Mouse (Mus musculus): ENCODE measurements around the gene Stambpl1.
A peak's percentile ranks its signal among the peaks of the same experiment; 100 is the strongest.

Stambpl1 gene

DNA sequence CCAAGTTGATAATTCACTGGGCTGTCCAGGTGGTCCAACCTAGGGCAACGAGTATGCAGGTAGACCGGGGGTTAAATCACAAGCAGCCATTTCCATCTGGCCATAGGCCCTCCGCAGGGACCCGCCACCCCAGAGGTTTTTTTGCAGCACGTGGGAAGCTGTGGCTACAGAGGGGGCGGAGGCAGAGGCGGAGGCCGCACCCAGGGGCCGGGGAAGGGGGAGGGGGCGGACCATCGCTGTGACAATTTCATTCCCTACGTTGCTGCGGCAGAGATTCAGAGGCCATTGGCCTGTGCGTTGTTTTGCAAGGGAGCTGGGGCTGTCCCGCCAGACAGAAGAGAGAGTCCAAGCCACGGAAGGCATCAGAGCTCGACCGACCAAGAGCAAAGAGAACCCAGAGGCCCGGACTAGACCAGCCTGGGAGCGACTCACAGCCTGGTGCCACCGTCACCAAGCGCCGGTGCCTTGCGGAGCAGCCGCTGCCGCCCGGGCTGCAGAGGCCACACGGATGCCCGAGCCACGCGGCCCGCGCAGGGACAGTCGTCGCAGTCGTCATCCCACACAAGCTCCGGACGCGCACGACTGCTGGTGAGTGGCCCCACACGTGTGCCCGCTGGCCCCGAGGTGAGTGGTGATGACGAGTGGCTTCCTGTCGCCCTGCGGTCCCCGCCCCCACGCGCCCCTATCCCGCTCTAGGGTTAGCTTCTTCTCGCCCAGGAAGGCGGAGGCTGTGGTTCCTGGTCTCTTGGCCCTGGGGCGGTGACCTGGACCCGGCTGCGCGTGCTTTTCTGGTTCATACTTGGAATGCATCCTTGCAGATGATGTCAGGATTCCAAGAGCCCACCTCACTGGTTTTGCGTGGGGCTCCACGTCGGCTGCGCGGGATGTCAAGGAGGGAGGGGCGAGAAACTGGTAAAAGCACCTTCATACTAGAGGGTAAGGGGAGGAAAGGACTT, at the start of gene Stambpl1:
Gene Stambpl1, plus strand, starts transcription at position 222 of the 956 bp plus-strand sequence.
- DNase-seq (ENCODE audit: low spot score): peak; percentile 39

DNA sequence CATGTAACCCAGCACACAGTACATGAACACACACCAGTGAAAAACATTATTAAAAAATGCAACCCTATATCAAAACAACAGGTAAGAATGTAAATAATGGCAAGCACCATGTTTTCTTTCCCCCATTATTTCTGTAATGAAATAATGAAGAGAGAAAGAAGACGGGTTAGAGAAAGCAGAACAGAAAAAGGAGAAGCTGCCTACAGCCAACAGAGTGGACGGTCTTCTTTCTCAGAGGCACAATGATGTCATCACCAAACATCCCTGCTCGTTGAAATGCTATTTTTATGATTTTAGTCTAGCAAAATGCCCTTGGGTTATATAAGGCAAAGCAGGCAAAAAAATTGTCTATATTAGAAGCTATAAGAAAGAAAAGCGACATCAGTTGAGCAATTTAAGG, 43.6 kb upstream of the Stambpl1 start:
- no peak for DNase-seq (ENCODE audit: low spot score)

DNA sequence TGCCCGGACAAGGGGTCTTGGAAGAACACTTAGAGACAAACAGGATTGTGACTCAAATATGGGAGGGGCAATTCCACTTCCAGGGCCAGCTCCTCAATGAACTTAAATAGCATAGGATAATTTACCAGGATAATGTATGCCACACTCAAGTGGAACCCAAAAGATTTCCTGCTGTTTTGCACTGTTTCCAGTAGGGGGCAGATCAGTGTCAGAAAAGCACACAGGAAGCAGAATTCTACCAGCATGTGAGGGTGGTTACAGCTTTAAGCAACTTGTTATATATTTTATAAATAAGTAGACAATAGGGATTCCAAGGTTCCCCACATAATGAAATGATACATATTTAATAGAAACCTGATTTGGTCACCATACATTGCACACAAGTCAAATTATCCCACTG, 40.1 kb upstream of the Stambpl1 start:
- no peak for DNase-seq (ENCODE audit: low spot score)

DNA sequence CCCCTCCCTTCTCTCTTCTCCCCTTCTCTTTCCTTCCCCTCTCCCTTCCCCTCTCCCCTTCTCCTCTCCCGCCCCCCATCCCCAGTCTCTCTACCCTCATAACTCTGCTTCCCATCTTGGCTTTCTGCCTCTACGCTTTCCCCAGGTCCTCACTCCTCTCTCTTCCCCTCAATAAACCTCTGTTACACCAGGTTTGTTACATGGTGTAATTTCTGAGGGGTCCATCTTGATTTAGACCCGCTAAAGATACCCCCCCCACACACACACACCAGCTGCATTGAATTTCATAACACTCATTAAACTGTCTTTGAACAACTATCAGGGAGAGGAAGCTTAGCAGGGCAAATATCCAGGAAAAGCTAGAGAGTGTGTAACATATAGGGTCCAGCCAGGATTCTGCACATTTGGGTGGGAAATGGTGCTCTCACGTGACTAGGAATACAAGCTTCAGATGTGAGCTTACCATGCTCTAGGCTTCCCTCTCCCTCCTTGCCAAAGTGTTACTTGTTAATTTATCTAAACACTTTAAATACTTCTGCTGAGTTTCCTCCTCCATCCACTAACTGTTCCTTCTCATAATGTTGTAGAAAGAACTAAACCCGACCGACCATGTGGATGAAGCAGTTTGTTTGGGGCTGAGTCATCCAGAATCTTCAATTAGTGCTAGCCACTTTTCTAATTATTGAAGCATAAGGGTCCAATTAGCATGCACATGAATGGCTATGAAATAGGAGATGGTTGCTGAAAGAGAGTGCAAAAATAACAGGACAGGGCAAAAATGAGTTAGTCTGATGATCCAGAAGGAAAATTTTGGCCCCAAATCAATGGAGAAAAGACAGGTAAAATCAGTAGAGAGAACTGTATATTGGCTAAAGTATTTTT, 38.5 kb upstream of the Stambpl1 start:
- DNase-seq (ENCODE audit: low spot score): no peak

DNA sequence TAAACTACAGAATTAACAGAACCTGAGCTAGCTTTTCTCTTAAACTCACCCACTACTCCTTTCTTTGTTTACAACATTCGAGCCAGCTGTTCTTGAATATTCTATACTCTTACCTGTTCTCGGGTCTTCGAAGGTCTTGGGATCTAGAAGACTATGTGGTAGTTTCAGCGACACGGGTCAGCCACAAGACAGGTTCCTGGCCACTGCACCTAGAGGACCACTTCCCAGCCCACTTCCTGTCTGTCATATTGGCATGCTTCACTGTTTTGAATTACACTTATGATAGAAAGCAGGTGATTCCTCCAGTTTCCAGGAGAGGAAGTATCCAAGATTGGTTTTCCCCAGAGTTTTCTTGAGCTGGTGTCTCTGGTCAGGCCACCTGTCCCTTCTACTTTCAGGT, 29.3 kb upstream of the Stambpl1 start:
- no peak for DNase-seq (ENCODE audit: low spot score)

DNA sequence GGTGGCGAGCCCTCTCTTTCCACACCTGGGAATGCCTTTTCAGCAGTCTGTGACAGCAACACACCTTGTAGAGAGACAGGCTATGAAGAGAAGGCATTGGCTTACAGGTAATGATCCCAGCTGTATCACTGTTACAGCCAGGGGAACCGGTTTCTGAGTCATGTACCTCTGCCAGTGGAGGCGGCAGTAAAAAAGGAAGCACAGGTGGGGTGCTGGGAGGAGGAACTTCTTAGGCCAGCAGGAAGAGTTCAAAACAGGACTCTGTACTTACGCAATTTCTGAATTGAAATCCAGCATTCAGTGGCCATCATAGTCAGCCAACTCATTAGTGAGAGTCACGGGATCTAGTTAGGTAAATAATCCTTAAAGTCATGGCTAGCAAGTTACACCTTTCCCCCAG, 26.1 kb upstream of the Stambpl1 start, which contains the start of gene Ankrd22:
Gene Ankrd22, minus strand, starts transcription at position 163 of the 400 bp plus-strand sequence.
- DNase-seq (ENCODE audit: low spot score): no peak

DNA sequence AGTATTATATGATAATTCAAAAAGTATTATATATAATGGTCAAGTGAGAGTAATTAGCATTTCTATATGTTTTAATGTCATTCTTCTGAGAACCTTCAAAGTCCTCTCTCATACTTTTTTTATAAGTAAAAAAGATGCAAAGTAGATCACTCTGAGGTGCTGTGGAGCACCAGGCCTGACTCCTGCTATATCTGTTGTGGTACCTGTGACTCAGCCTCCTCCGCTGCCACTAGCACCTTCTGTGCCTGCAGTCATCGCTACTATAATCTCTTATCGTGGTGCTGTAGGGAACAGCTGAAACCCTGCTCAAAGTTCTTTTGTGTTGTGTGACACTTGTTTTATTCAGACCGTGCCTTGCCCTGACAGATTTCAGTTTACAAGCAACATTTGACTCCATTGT, 25.6 kb upstream of the Stambpl1 start:
- DNase-seq (ENCODE audit: low spot score): no peak

DNA sequence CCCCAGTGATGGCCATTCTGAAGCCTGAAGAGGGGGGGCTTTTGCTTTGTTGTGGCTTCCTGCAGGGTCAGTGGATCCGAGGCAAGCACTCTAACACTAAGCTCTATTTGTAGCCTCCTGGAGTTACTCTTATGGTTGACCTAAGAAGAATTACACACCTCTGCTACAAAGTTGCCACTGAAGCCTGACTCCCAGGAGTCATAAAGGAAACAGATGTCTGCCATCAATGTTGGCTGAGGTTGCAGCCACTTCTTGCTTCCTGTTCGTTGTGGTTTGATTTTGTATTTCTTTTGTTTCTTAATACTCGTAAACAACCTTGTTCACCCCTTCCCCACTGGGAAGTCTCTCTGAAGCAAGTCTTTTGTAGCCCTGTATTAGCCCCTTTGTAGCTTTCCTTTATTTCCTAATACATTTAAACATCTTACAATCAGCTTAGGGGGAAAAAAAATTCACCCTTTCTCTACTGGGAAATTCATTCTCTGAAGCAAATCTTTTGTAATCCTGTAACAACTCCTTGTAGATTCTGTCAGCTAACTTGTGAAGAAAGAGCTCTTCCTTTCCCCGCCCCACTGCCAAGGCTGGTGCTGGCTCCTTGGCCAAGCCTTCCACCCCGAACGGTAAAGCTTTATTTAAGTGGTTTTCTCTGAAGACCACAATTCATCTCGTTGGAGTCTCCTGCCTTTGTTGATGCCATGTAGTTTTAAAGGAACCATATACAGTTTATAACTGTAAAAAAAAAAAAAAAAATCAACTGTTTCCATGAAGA, 23.9 kb upstream of the Stambpl1 start:
- no peak for DNase-seq (ENCODE audit: low spot score)

DNA sequence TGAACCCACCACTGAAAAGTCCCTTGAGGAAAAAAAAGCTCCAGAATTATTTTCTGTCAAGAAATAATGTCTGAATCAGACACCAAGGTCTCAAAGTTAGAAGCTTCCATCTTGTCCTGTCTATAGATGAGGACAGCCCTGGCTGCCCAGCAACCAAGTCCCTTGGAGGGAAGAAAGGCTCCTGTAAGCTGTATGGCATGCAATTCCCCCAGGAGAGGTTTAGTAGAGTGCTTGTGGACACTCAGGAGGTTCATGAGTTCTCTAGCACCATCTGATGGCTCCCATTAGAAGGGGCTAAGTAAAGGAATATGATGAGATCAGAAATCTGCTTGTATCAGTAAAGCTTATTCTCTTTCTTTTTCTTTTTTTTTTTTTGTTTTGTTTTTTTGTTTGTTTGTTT, 22.9 kb upstream of the Stambpl1 start:
- DNase-seq (ENCODE audit: low spot score): no peak

DNA sequence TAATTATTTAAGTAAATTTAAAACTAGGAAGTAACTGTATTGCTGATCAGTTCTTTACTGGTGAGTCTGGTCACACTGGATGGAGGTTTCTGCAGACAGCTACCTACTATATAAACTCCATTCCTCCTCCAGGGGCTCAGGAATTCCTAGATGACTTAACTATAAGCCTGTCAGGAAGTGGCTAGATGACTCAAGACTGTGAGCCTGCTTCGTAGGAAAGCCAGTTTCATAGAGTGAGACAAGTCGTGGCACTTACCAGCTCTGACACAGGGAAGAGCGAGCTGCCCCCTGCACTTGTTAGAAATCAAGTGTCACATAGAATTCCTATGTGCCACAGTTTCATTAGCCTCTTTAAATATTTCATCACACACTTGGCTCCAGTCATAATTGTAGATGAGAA, 20.9 kb upstream of the Stambpl1 start:
- no peak for DNase-seq (ENCODE audit: low spot score)

DNA sequence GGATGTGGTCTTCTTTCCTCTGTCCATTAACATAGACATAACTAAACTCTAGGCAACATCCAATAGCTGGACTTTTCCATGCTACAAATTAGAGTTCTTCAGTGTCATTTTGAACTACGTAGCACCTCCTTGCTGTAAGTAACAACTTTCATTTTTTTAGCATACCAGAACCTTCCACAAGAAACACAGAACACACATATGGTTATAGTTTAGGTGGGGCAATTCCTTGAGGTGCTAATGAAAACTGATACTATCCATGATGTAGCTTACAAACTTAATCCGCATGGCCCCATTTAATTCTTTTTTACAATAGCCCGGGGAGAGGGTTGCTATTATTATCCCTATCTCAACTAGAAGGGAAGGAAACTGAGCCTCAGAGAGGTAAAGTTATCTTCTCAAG, 18.0 kb upstream of the Stambpl1 start:
- DNase-seq (ENCODE audit: low spot score): no peak

DNA sequence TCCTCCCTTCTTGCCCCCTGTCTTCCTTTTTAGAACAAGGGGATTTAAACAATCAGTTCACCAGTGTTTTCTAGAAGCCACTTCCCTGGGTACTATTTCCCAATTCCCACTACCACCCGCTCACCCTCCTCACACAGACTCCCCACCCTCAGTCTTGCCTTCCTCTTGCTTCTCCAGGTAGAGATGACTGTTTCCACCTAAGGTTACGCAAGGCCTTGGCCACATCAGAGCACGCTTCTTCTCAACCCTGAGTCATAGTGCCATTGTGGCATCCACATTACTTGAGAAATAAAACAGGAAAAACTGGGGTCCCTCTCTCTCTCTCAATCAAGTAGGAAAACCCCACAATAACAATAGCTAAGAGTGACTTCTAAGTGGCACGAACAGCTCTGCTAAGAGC, 12.9 kb upstream of the Stambpl1 start:
- DNase-seq (ENCODE audit: low spot score): no peak

DNA sequence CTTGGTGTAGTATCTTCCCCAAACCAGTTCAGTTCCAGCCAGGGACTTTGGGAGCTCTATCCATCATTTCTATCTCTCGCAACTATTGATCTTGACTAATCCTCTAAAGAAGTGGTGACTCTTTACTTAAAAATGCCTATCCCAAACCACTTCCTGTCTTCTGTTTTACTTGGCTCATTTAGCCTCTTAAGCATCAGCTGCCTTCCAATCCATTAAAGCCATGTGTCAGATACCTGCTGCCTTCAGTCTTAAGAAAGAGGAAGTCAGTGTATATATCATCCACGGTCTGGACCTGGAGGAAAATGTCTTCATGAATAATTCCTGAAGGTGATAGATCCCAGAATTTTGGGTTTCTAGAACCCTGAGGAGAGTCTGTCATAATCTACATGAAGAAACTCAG, 11.7 kb upstream of the Stambpl1 start:
- DNase-seq (ENCODE audit: low spot score): no peak

DNA sequence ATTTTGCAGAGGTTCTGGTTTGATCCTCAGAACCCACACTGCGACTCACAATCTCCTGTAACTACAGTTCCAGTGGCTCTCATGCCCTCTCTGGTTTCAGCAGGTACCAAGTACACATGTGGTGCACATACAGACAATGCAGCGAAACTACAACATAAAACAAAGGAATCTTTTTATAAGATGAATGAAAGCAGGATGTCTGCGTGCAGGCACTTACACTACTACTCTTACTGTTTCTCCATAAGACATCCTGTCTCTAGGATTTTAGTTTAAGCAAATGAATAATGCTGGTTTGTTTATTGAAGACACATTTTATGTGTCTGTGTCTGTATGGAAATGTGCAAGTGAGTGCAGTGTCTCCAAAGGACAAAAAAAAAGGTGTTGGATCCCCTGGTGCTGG, 10.8 kb upstream of the Stambpl1 start:
- no peak for DNase-seq (ENCODE audit: low spot score)

DNA sequence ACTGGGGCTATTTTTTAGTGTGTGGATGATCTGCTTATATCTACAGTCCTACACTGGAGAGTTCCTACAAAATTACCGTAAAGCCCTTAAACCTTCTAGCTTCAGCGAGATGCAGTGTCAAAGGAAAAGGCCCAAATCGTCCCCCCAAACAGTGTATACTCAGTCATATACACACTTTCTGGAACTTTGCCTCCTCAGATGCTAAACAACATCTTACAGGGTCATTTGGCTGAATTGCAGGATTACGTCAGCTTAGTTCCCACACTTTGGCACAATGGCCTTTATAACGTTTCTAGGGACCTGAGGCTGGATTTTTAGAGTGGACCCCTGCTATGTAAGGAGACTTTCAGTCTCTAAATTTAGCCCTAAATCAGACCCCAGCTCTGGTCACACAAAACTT, 9.5 kb upstream of the Stambpl1 start:
- DNase-seq (ENCODE audit: low spot score): no peak

DNA sequence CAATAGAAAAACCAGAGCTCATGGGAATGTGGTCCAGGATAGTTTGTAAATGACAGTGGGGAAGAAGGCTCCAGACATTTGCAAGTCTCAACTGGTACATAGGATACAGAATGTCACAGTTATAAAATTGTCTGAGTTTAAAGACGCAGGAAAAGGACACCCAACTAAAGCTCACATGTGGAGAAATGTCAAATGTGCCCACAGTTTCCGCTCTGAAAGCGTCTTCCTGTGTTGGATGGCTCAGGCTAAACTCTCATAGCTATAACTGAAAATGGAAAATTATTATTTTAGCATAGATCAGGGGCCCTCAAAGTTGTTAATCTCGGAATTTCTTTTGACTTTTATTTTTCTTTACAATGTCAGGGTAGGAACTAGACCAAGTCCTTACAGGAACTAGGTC, 5.2 kb upstream of the Stambpl1 start:
- DNase-seq (ENCODE audit: low spot score): no peak

DNA sequence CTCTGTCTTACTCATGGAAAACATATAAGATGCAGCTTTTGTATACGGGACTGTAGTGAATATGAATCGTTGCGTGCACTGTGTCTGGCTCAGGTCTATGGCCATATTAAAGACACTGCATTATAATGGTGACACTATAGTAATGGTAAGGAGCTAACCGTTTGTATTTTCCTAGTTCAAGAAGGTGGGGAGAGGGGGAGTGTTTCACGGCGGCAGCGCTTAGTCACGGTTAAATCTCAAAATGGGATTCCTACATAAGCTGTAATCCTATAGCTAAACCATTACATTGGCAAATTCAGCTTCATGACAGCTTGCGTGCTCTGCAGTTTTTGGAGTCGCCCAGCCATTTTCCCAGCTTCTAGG, 403 bp upstream of the Stambpl1 start:
- no peak for DNase-seq (ENCODE audit: low spot score)

DNA sequence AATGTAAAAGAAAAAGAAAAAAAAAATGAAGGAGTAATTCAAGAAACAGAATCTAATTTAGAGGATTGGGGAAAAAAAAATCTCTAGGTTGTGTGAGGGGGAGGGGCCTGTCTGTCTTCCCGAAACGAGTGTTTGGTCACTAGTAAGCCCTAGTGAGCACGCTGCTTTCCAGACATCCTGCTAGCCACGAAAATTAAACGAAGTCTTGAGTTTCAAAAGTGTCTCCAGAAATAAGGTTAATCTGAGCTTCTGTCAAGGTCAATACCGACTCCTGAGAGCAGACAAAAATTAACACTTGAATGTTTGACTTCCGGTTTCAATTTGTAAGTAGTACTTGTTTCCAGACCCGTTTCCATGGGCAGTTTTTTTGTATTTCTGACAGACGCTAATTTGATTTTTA, 1.1 kb downstream of the Stambpl1 start:
- DNase-seq (ENCODE audit: low spot score): no peak

DNA sequence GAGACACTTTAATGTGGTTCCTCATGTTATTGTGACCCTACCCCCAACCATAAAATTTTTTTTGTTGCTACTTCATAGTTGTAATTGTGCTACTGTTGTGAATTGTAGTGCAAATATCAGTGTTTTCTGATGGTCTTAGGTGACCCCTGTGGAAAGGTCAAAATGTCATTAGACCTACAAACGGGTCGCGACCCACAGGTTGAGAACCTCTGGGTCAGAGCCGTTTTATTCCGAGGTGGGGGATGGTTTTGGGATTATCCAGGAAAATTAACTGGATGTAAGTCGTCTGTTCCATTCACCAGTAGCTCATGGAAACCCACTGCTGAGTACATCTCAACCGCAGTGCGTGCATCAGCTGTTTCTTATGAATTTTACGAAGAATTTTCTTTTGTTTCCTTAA, 1.7 kb downstream of the Stambpl1 start:
- DNase-seq (ENCODE audit: low spot score): no peak

DNA sequence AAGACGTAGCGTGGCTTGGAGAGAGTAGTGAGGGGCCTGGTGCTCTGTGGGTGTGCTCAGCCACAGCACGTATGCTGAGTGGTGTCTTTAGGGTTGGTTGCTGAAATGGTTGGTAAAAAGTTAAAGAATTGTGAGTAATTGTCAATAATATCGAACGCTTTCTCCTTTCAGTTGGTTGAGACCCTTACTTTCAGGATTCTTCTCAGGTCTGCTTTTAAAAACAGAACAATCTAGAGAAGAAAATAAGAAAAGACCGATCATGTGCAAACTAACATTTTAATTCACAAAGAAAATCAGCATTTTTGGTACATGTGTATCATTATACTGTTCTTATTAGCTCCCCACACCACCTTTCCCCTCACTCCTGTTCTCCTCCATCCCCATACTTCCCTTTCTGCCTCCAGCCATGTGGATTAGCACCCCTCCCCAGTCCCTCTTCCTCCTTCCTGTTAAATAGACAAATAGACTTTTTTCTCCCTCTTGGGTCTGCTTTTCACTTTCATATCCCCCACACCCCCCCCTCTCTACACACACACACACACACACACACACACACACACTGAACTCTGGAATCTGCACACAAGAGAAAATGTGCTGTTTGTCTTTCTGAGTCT, 2.2 kb downstream of the Stambpl1 start:
- no peak for DNase-seq (ENCODE audit: low spot score)

DNA sequence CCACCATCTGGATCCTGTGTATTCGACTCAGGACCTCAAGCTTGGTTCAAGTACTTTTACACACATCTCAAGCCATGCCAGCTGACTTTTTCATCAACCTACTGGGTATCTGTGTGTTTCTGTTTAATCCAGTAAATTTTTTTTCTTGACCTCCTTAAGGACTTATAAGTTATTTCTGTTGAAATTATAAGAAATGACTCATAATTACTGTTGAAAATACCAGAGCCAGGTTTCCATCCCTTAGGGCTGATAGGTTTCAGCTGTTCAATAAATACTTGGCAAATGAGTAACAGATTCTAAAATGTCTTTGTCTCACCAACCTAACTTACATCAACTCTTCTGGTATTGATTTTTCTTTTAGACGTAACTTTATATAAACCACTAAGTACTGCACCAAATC, 3.0 kb downstream of the Stambpl1 start:
- no peak for DNase-seq (ENCODE audit: low spot score)

DNA sequence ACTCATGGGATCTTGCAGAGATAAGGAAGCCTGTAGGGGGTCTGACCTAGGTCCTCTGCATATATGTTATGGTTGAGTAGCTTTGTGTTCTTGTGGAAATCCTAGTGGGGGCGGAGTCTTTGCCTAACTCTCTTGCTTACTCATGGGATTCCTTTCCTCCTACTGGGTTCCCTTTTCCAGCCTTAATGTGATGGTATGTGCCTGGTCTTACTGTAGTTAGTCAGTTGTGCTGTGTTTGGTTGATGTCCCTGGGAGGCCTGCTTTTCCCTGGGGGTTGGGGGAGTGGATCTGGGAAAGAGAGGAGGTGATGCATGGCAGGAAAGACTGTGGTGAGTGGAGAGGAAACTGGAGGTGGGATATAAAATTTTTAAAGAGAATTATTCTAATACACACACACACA, 6.0 kb downstream of the Stambpl1 start:
- DNase-seq (ENCODE audit: low spot score): no peak

Measured in ovary, postnatal 10 days (tissue).